Mouse (Mus musculus) neural tube, embryonic 11.5 days (tissue): ENCODE measurements at regions not wholly inside any gene's neighbourhood (a gene's known extent, or its start where the extent isn't known, plus 50 kb on each side); places are given as distances from the start of the nearest gene placed in this dataset.

Experiments
- ATAC-seq: fragments of 200-750 bp; cut with Nextera tagmentation; 2 replicates; pipeline ENCODE4 v1.8.0; 2017; ENCODE audit warnings: moderate number of reproducible peaks, mild to moderate bottlenecking, moderate TSS enrichment, moderate library complexity; ENCODE audit not compliant: insufficient read depth, low FRiP score, low TSS enrichment
- DNase-seq: peaks from one replicate; pipeline ENCODE4 v3.0.0-alpha.2; 2015; ENCODE audit warnings: low spot score
- H3K27ac ChIP-seq: fragments of 300-500 bp; sonication (generic); 2 replicates; pipeline ENCODE4 v1.5.1; 2014; ENCODE audit warnings: low read depth, mild to moderate bottlenecking, low read length
- H3K27me3 ChIP-seq: fragments of 300-500 bp; sonication (generic); 2 replicates; pipeline ENCODE4 v1.6.1; 2014; ENCODE audit warnings: mild to moderate bottlenecking, low read length, mixed read lengths; ENCODE audit not compliant: control insufficient read depth, insufficient read depth
- H3K36me3 ChIP-seq: fragments of 300-500 bp; sonication (generic); 2 replicates; pipeline ENCODE4 v1.6.1; 2014; ENCODE audit warnings: mild to moderate bottlenecking, low read length, moderate library complexity, mixed read lengths; ENCODE audit not compliant: control insufficient read depth, insufficient read depth
- H3K4me1 ChIP-seq: fragments of 300-500 bp; sonication (generic); 2 replicates; pipeline ENCODE4 v1.6.1; 2014; ENCODE audit warnings: low read length, mixed read lengths; ENCODE audit not compliant: control insufficient read depth, insufficient read depth
- H3K4me2 ChIP-seq: fragments of 300-500 bp; sonication (generic); 2 replicates; pipeline ENCODE4 v1.6.1; 2014; ENCODE audit warnings: low read depth, mild to moderate bottlenecking, moderate library complexity
- H3K4me3 ChIP-seq: fragments of 300-500 bp; sonication (generic); 2 replicates; pipeline ENCODE4 v1.5.1; 2014; ENCODE audit warnings: low read depth, low read length
- H3K9ac ChIP-seq: fragments of 300-500 bp; sonication (generic); 2 replicates; pipeline ENCODE4 v1.6.1; 2014; ENCODE audit warnings: mild to moderate bottlenecking, low read length
- H3K9me3 ChIP-seq: fragments of 300-500 bp; sonication (generic); 2 replicates; pipeline ENCODE4 v1.6.1; 2016; ENCODE audit warnings: low read length; ENCODE audit not compliant: control insufficient read depth
- whole genome bisulfite sequencing: fragments of 180-500 bp; shearing (Covaris S2); extraction: QIAGEN DNeasy Blood & Tissue Kit; methylation state at CpG from one replicate; pipeline ENCODE4 v1.1.7; 2014; 5-methylcytosine and 5-hydroxymethylcytosine counted together

- Histone ChIP-seq H3K27ac (no peak overlapping the region), H3K4me2 (no peak overlapping the region), H3K27me3 (no peaks in the 10 kb centered on the region), H3K9ac (no peak overlapping the region), H3K9me3 (no peaks in the 10 kb centered on the region), H3K36me3 (no peaks in the 10 kb centered on the region), H3K4me1 (peaks cover 12% of the 10 kb centered on the region; the same call in 1 of the 2 replicates), H3K4me3 (no peak overlapping the region)
- no peak for ATAC-seq
- 18% methylated on average over 5 of the region's 5 CpGs for WGBS
- DNase-seq = no peak
These were observed 293.9 kb downstream of the Cdh26 start for GRCm38 (mm10) chr2:178724228-178724627.

- DNase-seq (peak; percentile 61), ATAC-seq (0 out of 2 replicates have a peak, but pooled peaks have one; percentile 55)
- H3K27me3 ChIP-seq = no peaks in the 10 kb centered on the region
- H3K27ac ChIP-seq = no peak overlapping the region
- WGBS = 6% methylated on average over 17 of the region's 17 CpGs
- H3K4me3 ChIP-seq = no peak overlapping the region
- no peaks in the 10 kb centered on the region for H3K36me3 ChIP-seq
- H3K4me1 ChIP-seq = peaks cover 12% of the 10 kb centered on the region; the same call in 1 of the 2 replicates
- H3K9ac ChIP-seq = peak overlapping the region; percentile 26; the same call in 1 of the 2 replicates
- H3K9me3 ChIP-seq = no peaks in the 10 kb centered on the region
- peak overlapping the region; percentile 28 for H3K4me2 ChIP-seq
These were observed 297.8 kb downstream of the Cdh26 start for GRCm38 (mm10) chr2:178727930-178728793.

GRCm38 (mm10) chr2:178728794-178729120, 298.4 kb downstream of the Cdh26 start:
- no peak for DNase-seq
- Histone ChIP-seq H3K36me3 (no peaks in the 10 kb centered on the region), H3K9ac (peak overlapping the region; percentile 26; the same call in 1 of the 2 replicates), H3K27ac (no peak overlapping the region), H3K27me3 (no peaks in the 10 kb centered on the region), H3K4me2 (peak overlapping the region; percentile 28), H3K4me3 (no peak overlapping the region), H3K9me3 (no peaks in the 10 kb centered on the region), H3K4me1 (peaks cover 12% of the 10 kb centered on the region; the same call in 1 of the 2 replicates)
- 8% methylated on average over 7 of the region's 7 CpGs for WGBS
- ATAC-seq = 0 out of 2 replicates have a peak, but pooled peaks have one; percentile 50

GRCm38 (mm10) chr2:178735099-178735498, 304.8 kb downstream of the Cdh26 start:
- ATAC-seq = no peak
- Histone ChIP-seq H3K4me2 (no peak overlapping the region), H3K36me3 (no peaks in the 10 kb centered on the region), H3K27ac (no peak overlapping the region), H3K9ac (no peak overlapping the region), H3K9me3 (no peaks in the 10 kb centered on the region), H3K4me3 (no peak overlapping the region), H3K4me1 (no peaks in the 10 kb centered on the region), H3K27me3 (no peaks in the 10 kb centered on the region)
- peak; percentile 35 for DNase-seq
- 22% methylated on average over 2 of the region's 2 CpGs for WGBS

- no peak overlapping the region for H3K27ac ChIP-seq
- DNase-seq (no peak), ATAC-seq (no peak)
- H3K4me2 ChIP-seq = no peak overlapping the region
- no peak overlapping the region for H3K9ac ChIP-seq
- H3K36me3 ChIP-seq = no peaks in the 10 kb centered on the region
- H3K27me3 ChIP-seq = no peaks in the 10 kb centered on the region
- 83% methylated on average over 4 of the region's 4 CpGs for WGBS
- no peaks in the 10 kb centered on the region for H3K9me3 ChIP-seq
- H3K4me3 ChIP-seq = no peak overlapping the region
- H3K4me1 ChIP-seq = no peaks in the 10 kb centered on the region
These were observed 314.3 kb downstream of the Cdh26 start for GRCm38 (mm10) chr2:178744617-178745016.

- DNase-seq (no peak), ATAC-seq (no peak)
- WGBS = 51% methylated on average over 14 of the region's 14 CpGs
- no peak overlapping the region for H3K4me2 ChIP-seq
- no peak overlapping the region for H3K27ac ChIP-seq
- H3K9ac ChIP-seq = no peak overlapping the region
- no peaks in the 10 kb centered on the region for H3K4me1 ChIP-seq
- no peak overlapping the region for H3K4me3 ChIP-seq
- no peaks in the 10 kb centered on the region for H3K27me3 ChIP-seq
- H3K36me3 ChIP-seq = no peaks in the 10 kb centered on the region
- H3K9me3 ChIP-seq = no peaks in the 10 kb centered on the region
These were observed 315.1 kb downstream of the Cdh26 start for GRCm38 (mm10) chr2:178745296-178746015.

- Histone ChIP-seq H3K9ac (no peak overlapping the region), H3K27ac (no peak overlapping the region), H3K9me3 (no peaks in the 10 kb centered on the region), H3K4me1 (no peaks in the 10 kb centered on the region), H3K27me3 (no peaks in the 10 kb centered on the region), H3K36me3 (no peaks in the 10 kb centered on the region), H3K4me2 (no peak overlapping the region), H3K4me3 (no peak overlapping the region)
- 90% methylated on average over 1 of the region's 1 CpGs for WGBS
- ATAC-seq (no peak), DNase-seq (no peak)
These were observed 320.9 kb downstream of the Cdh26 start for GRCm38 (mm10) chr2:178751247-178751646.

- Histone ChIP-seq H3K36me3 (no peaks in the 10 kb centered on the region), H3K27ac (no peak overlapping the region), H3K27me3 (no peaks in the 10 kb centered on the region), H3K4me2 (no peak overlapping the region), H3K9ac (no peak overlapping the region), H3K9me3 (no peaks in the 10 kb centered on the region), H3K4me1 (no peaks in the 10 kb centered on the region), H3K4me3 (no peak overlapping the region)
- 0 out of 2 replicates have a peak, but pooled peaks have one; percentile 27 for ATAC-seq
- DNase-seq = peak; percentile 72
- 7% methylated on average over 2 of the region's 2 CpGs for WGBS
These were observed 328.0 kb downstream of the Cdh26 start for GRCm38 (mm10) chr2:178758366-178758765.
